Mouse (Mus musculus) embryonic fibroblast, embryonic 13.5 days (primary cell): ENCODE measurements around the gene Apobec2. TPM values are rescaled to one million over a fixed set of nuclear protein-coding genes. Genes with fewer than 3 reads are reported as not detected.

Experiments used
- H3K27ac ChIP-seq: 2 replicates; pipeline ENCODE4 v1.5.1; 2012; ENCODE audit warnings: low read length, control low read depth, inconsistent platforms; ENCODE audit not compliant: insufficient read depth
- H3K4me1 ChIP-seq: 2 replicates; pipeline ENCODE4 v1.6.1; 2011; ENCODE audit warnings: low read length; ENCODE audit not compliant: control insufficient read depth, insufficient read depth
- H3K4me3 ChIP-seq: 2 replicates; pipeline ENCODE4 v1.5.1; 2011; ENCODE audit warnings: mild to moderate bottlenecking, control low read depth, low read length; ENCODE audit not compliant: insufficient read depth
- CTCF ChIP-seq: IDR thresholded peaks from 2 replicates; pipeline ENCODE4 v1.5.1; 2011; ENCODE audit warnings: mild to moderate bottlenecking, control low read depth, low read length, moderate library complexity, borderline replicate concordance; ENCODE audit not compliant: insufficient read depth
- POLR2A ChIP-seq: IDR thresholded peaks from 2 replicates; pipeline ENCODE4 v1.6.1; 2011; ENCODE audit warnings: low read depth, mild to moderate bottlenecking, control low read depth, low read length, moderate library complexity
- polyA plus RNA-seq: library from polyadenylated mRNA; stranded (reverse); fragments of >200 nt; gene quantifications from 2 replicates; pipeline ENCODE4 v1.2.4, GENCODE M21; 2011; ENCODE audit warnings: low read depth; ENCODE audit not compliant: missing spikeins, insufficient read length

Apobec2 gene
- polyA plus RNA-seq, 1 experiment: not detected

GRCm38 (mm10) chr17:48401710-48402109 lies 31.0 kb downstream of the Apobec2 start:
- H3K27ac ChIP-seq: no peak overlapping the region
- H3K4me1 ChIP-seq: no peaks in the 10 kb centered on the region
- no peak overlapping the region for H3K4me3 ChIP-seq
- TF ChIP-seq POLR2A (no peak), CTCF (no peak)

GRCm38 (mm10) chr17:48392616-48393015 lies 40.1 kb downstream of the Apobec2 start:
- Histone ChIP-seq H3K4me3 (no peak overlapping the region), H3K4me1 (no peaks in the 10 kb centered on the region), H3K27ac (no peak overlapping the region)
- TF ChIP-seq CTCF (no peak), POLR2A (no peak)

- Histone ChIP-seq H3K27ac (no peak overlapping the region), H3K4me3 (no peak overlapping the region), H3K4me1 (no peaks in the 10 kb centered on the region)
- no peak for TF ChIP-seq POLR2A
- no peak for TF ChIP-seq CTCF
These were observed 41.3 kb downstream of the Apobec2 start for GRCm38 (mm10) chr17:48391446-48391845.

GRCm38 (mm10) chr17:48389442-48389841 lies 43.3 kb downstream of the Apobec2 start:
- Histone ChIP-seq H3K27ac (no peak overlapping the region), H3K4me3 (no peak overlapping the region), H3K4me1 (no peaks in the 10 kb centered on the region)
- TF ChIP-seq CTCF: no peak
- TF ChIP-seq POLR2A: no peak

GRCm38 (mm10) chr17:48388666-48389065 lies 44.1 kb downstream of the Apobec2 start:
- Histone ChIP-seq H3K4me1 (no peaks in the 10 kb centered on the region), H3K4me3 (no peak overlapping the region), H3K27ac (no peak overlapping the region)
- TF ChIP-seq POLR2A (no peak), CTCF (no peak)

- TF ChIP-seq POLR2A (no peak), CTCF (no peak)
- Histone ChIP-seq H3K4me1 (no peaks in the 10 kb centered on the region), H3K4me3 (no peak overlapping the region), H3K27ac (no peak overlapping the region)
These were observed 46.8 kb downstream of the Apobec2 start for GRCm38 (mm10) chr17:48385786-48386461.

- TF ChIP-seq CTCF (no peak), POLR2A (no peak)
- H3K4me3 ChIP-seq: no peak overlapping the region
- H3K4me1 ChIP-seq: no peaks in the 10 kb centered on the region
- no peak overlapping the region for H3K27ac ChIP-seq
These were observed 53.7 kb downstream of the Apobec2 start for GRCm38 (mm10) chr17:48379050-48379449.

- TF ChIP-seq POLR2A: no peak
- TF ChIP-seq CTCF: no peak
- Histone ChIP-seq H3K4me1 (no peaks in the 10 kb centered on the region), H3K4me3 (no peak overlapping the region), H3K27ac (no peak overlapping the region)
These were observed 56.6 kb downstream of the Apobec2 start for GRCm38 (mm10) chr17:48376102-48376501.

GRCm38 (mm10) chr17:48372987-48373386 lies 59.7 kb downstream of the Apobec2 start:
- H3K4me1 ChIP-seq: no peaks in the 10 kb centered on the region
- H3K4me3 ChIP-seq: no peak overlapping the region
- TF ChIP-seq POLR2A: no peak
- TF ChIP-seq CTCF: no peak
- no peak overlapping the region for H3K27ac ChIP-seq

DNA sequence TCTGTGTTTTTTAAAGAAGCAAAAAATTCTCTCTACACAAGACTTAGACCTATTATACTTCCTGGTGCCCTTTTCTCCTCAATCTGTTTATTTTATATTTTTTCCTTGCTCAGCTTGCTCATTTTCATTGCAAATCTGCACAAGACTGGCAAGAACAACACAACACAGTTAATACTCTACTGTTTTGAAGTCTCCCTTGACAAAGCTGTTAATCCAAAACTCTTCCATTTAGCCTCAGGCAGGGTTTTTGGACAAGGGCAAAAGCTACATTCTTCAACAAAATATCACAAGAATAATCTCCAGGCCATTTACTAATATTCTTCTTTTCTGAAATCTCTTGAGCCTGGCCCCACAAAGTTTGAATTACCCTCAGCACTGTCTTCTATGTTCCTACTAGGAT lies 61.1 kb downstream of the Apobec2 start:
- Histone ChIP-seq H3K4me1 (no peaks in the 10 kb centered on the region), H3K4me3 (no peak overlapping the region), H3K27ac (no peak overlapping the region)
- TF ChIP-seq POLR2A (no peak), CTCF (no peak)

Other genes with a start within 250 kb of the Apobec2 start
- gene Trem1, start 200.2 kb downstream of the Apobec2 start, polyA plus RNA-seq: 0.33 TPM in 1 of 2 replicates, not detected in the other
- not detected in 2 replicates for gene Trem3, start 185.2 kb downstream of the Apobec2 start, polyA plus RNA-seq
- gene Treml4, start 168.6 kb downstream of the Apobec2 start, polyA plus RNA-seq: not detected in 2 replicates
- not detected in 2 replicates for gene Treml2, start 133.4 kb downstream of the Apobec2 start, polyA plus RNA-seq
- 0.19 TPM in 1 of 2 replicates, not detected in the other for gene B430306N03Rik, start 116.8 kb downstream of the Apobec2 start, polyA plus RNA-seq
- 0.32 and 2.2 TPM in 2 replicates for gene Trem2, start 86.5 kb downstream of the Apobec2 start, polyA plus RNA-seq
- gene Treml1, start 73.0 kb downstream of the Apobec2 start, polyA plus RNA-seq: not detected in 2 replicates
- 31.9 and 41.5 TPM in 2 replicates for gene Nfya, start 23.0 kb downstream of the Apobec2 start, polyA plus RNA-seq
- 17.1 and 18.9 TPM in 2 replicates for gene Oard1, start 22.9 kb downstream of the Apobec2 start, polyA plus RNA-seq
- not detected in 2 replicates for gene Tspo2, start 18.6 kb upstream of the Apobec2 start, polyA plus RNA-seq
- not detected in 2 replicates for gene Unc5cl, start 22.0 kb upstream of the Apobec2 start, polyA plus RNA-seq